Mouse (Mus musculus) heart, embryonic 10.5 days (tissue): ENCODE measurements around the gene Grm4. TPM values are rescaled to one million over a fixed set of nuclear protein-coding genes. Genes with fewer than 3 reads are reported as not detected.

Source experiments
- DNase-seq: peaks from one replicate; pipeline ENCODE4 v3.0.0-alpha.2; 2017; ENCODE audit warnings: low spot score
- H3K27ac ChIP-seq: fragments of 300-500 bp; sonication (generic); 2 replicates; pipeline ENCODE4 v1.5.1; 2016; ENCODE audit warnings: mild to moderate bottlenecking
- H3K27me3 ChIP-seq: fragments of 300-500 bp; sonication (generic); 2 replicates; pipeline ENCODE4 v1.6.1; 2016; ENCODE audit warnings: mild to moderate bottlenecking; ENCODE audit not compliant: poor library complexity, insufficient read depth, severe bottlenecking
- H3K36me3 ChIP-seq: fragments of 300-500 bp; sonication (generic); 2 replicates; pipeline ENCODE4 v1.6.1; 2016; ENCODE audit warnings: mild to moderate bottlenecking, moderate library complexity
- H3K4me1 ChIP-seq: fragments of 300-500 bp; sonication (generic); 2 replicates; pipeline ENCODE4 v1.6.1; 2016; ENCODE audit warnings: mild to moderate bottlenecking
- H3K4me3 ChIP-seq: fragments of 300-500 bp; sonication (generic); 2 replicates; pipeline ENCODE4 v1.5.1; 2016; ENCODE audit warnings: mild to moderate bottlenecking, moderate library complexity
- H3K9me3 ChIP-seq: fragments of 300-500 bp; sonication (generic); 2 replicates; pipeline ENCODE4 v1.6.1; 2016; ENCODE audit warnings: mild to moderate bottlenecking, moderate library complexity
- WGBS: fragments of 180-500 bp; shearing (Covaris S2); methylation state at CpG from one replicate; pipeline ENCODE4 v1.1.7; 2016; 5-methylcytosine and 5-hydroxymethylcytosine counted together
- polyA plus RNA-seq: library from polyadenylated mRNA; unstranded; fragments of >200 nt; fragmentation: Nextera tagmentation; extraction: Ambion mirVana; gene quantifications from 2 replicates; pipeline ENCODE4 v1.2.1, GENCODE M21; 2016

Gene Grm4
- polyA plus RNA-seq, 1 experiment from 2014 or later = 0.34 TPM

GRCm38 (mm10) chr17:27493389-27493788 is 27.8 kb downstream of the Grm4 start:
- Histone ChIP-seq H3K36me3 (no peaks in the 10 kb centered on the region), H3K27ac (no peak overlapping the region), H3K9me3 (no peaks in the 10 kb centered on the region), H3K4me1 (0 out of 2 replicates have a peak, but pooled peaks cover 4% of the 10 kb centered on the region), H3K27me3 (peaks cover 57% of the 10 kb centered on the region), H3K4me3 (no peak overlapping the region)
- DNase-seq = no peak
- WGBS = 88% methylated on average over 4 of the region's 4 CpGs

GRCm38 (mm10) chr17:27488173-27488823 is 32.9 kb downstream of the Grm4 start:
- no peaks in the 10 kb centered on the region for H3K9me3 ChIP-seq
- no peak overlapping the region for H3K4me3 ChIP-seq
- 79% methylated on average over 16 of the region's 16 CpGs for WGBS
- peaks cover 70% of the 10 kb centered on the region for H3K27me3 ChIP-seq
- no peaks in the 10 kb centered on the region for H3K36me3 ChIP-seq
- no peak overlapping the region for H3K27ac ChIP-seq
- peaks cover 10% of the 10 kb centered on the region; the same call in 1 of the 2 replicates for H3K4me1 ChIP-seq
- no peak for DNase-seq

- Histone ChIP-seq H3K27me3 (peaks cover 77% of the 10 kb centered on the region), H3K4me3 (no peak overlapping the region), H3K4me1 (peaks cover 22% of the 10 kb centered on the region), H3K27ac (no peak overlapping the region), H3K9me3 (no peaks in the 10 kb centered on the region), H3K36me3 (no peaks in the 10 kb centered on the region)
- DNase-seq = no peak
- 41% methylated on average over 8 of the region's 8 CpGs for WGBS
Observed at GRCm38 (mm10) chr17:27485940-27486339, 35.3 kb downstream of the Grm4 start.

- H3K4me1 ChIP-seq = peaks cover 35% of the 10 kb centered on the region
- no peaks in the 10 kb centered on the region for H3K9me3 ChIP-seq
- no peak for DNase-seq
- no peak overlapping the region for H3K4me3 ChIP-seq
- no peaks in the 10 kb centered on the region for H3K36me3 ChIP-seq
- WGBS = 84% methylated on average over 3 of the region's 3 CpGs
- H3K27ac ChIP-seq = no peak overlapping the region
- peaks cover 65% of the 10 kb centered on the region for H3K27me3 ChIP-seq
Observed at GRCm38 (mm10) chr17:27483571-27483970, 37.6 kb downstream of the Grm4 start.

- H3K9me3 ChIP-seq = 0 out of 2 replicates have a peak, but pooled peaks cover 3% of the 10 kb centered on the region
- no peaks in the 10 kb centered on the region for H3K36me3 ChIP-seq
- DNase-seq = peak; percentile 80
- peak overlapping the region; percentile 43 for H3K4me3 ChIP-seq
- peaks cover 32% of the 10 kb centered on the region for H3K4me1 ChIP-seq
- peak overlapping the region; percentile 77 for H3K27ac ChIP-seq
- H3K27me3 ChIP-seq = peaks cover 47% of the 10 kb centered on the region
- WGBS = 31% methylated on average over 29 of the region's 29 CpGs
Observed at GRCm38 (mm10) chr17:27480143-27481103, 40.8 kb downstream of the Grm4 start.

- Histone ChIP-seq H3K36me3 (no peaks in the 10 kb centered on the region), H3K27ac (no peak overlapping the region), H3K4me1 (peaks cover 14% of the 10 kb centered on the region), H3K27me3 (peaks cover 14% of the 10 kb centered on the region), H3K4me3 (no peak overlapping the region), H3K9me3 (0 out of 2 replicates have a peak, but pooled peaks cover 3% of the 10 kb centered on the region)
- DNase-seq = no peak
- 86% methylated on average over 11 of the region's 11 CpGs for WGBS
Observed at GRCm38 (mm10) chr17:27475650-27476049, 45.6 kb downstream of the Grm4 start.

GRCm38 (mm10) chr17:27466620-27467019 is 54.6 kb downstream of the Grm4 start:
- H3K27ac ChIP-seq = no peak overlapping the region
- no peaks in the 10 kb centered on the region for H3K9me3 ChIP-seq
- H3K27me3 ChIP-seq = peaks cover 20% of the 10 kb centered on the region; the same call in 1 of the 2 replicates
- H3K4me1 ChIP-seq = no peaks in the 10 kb centered on the region
- H3K36me3 ChIP-seq = no peaks in the 10 kb centered on the region
- 24% methylated on average over 6 of the region's 6 CpGs for WGBS
- H3K4me3 ChIP-seq = no peak overlapping the region
- peak; percentile 85 for DNase-seq

GRCm38 (mm10) chr17:27465924-27466323 is 55.3 kb downstream of the Grm4 start:
- H3K4me1 ChIP-seq = no peaks in the 10 kb centered on the region
- 78% methylated on average over 8 of the region's 8 CpGs for whole genome bisulfite sequencing
- no peak overlapping the region for H3K4me3 ChIP-seq
- H3K36me3 ChIP-seq = no peaks in the 10 kb centered on the region
- peaks cover 20% of the 10 kb centered on the region; the same call in 1 of the 2 replicates for H3K27me3 ChIP-seq
- no peaks in the 10 kb centered on the region for H3K9me3 ChIP-seq
- no peak for DNase-seq
- H3K27ac ChIP-seq = no peak overlapping the region

GRCm38 (mm10) chr17:27464327-27464962 is 56.8 kb downstream of the Grm4 start:
- Histone ChIP-seq H3K4me1 (no peaks in the 10 kb centered on the region), H3K27ac (no peak overlapping the region), H3K36me3 (no peaks in the 10 kb centered on the region), H3K27me3 (peaks cover 31% of the 10 kb centered on the region), H3K4me3 (no peak overlapping the region), H3K9me3 (no peaks in the 10 kb centered on the region)
- 50% methylated on average over 8 of the region's 8 CpGs for WGBS
- DNase-seq = no peak

- H3K36me3 ChIP-seq = no peaks in the 10 kb centered on the region
- peaks cover 35% of the 10 kb centered on the region for H3K27me3 ChIP-seq
- no peak for DNase-seq
- no peak overlapping the region for H3K4me3 ChIP-seq
- H3K27ac ChIP-seq = no peak overlapping the region
- WGBS = 72% methylated on average over 10 of the region's 10 CpGs
- no peaks in the 10 kb centered on the region for H3K9me3 ChIP-seq
- H3K4me1 ChIP-seq = no peaks in the 10 kb centered on the region
Observed at GRCm38 (mm10) chr17:27459979-27460378, 61.2 kb downstream of the Grm4 start.

GRCm38 (mm10) chr17:27459241-27459640 is 62.0 kb downstream of the Grm4 start:
- no peaks in the 10 kb centered on the region for H3K9me3 ChIP-seq
- no peaks in the 10 kb centered on the region for H3K36me3 ChIP-seq
- no peaks in the 10 kb centered on the region for H3K4me1 ChIP-seq
- H3K27me3 ChIP-seq = peaks cover 41% of the 10 kb centered on the region
- no peak overlapping the region for H3K4me3 ChIP-seq
- WGBS = 76% methylated on average over 3 of the region's 3 CpGs
- H3K27ac ChIP-seq = no peak overlapping the region
- DNase-seq = no peak

GRCm38 (mm10) chr17:27457863-27458494 is 63.2 kb downstream of the Grm4 start:
- Histone ChIP-seq H3K36me3 (no peaks in the 10 kb centered on the region), H3K27me3 (peaks cover 47% of the 10 kb centered on the region), H3K4me1 (no peaks in the 10 kb centered on the region), H3K27ac (no peak overlapping the region), H3K4me3 (no peak overlapping the region), H3K9me3 (no peaks in the 10 kb centered on the region)
- no peak for DNase-seq
- 67% methylated on average over 3 of the region's 3 CpGs for WGBS
